Mouse (Mus musculus) MEL (cell line): ENCODE measurements at regions not wholly inside any gene's neighbourhood (a gene's known extent, or its start where the extent isn't known, plus 50 kb on each side); places are given as distances from the start of the nearest gene placed in this dataset.

Source experiments
- DNase-seq: peaks from one replicate; pipeline ENCODE4 v3.0.0; 2011; ENCODE audit warnings: low read depth, low spot score
- H3K27ac ChIP-seq: 2 replicates; pipeline ENCODE4 v1.5.1; 2012; ENCODE audit warnings: low read depth, mild to moderate bottlenecking, control low read depth, low read length, moderate library complexity; ENCODE audit not compliant: control insufficient read depth
- H3K27me3 ChIP-seq, 2 experiments: fragments of 150-350 bp in 1 of 2; sonication (generic) in 1 of 2; 2 replicates each; pipeline ENCODE4 v1.6.1; 2012; ENCODE audit warnings: low read length in 2 of 2, mild to moderate bottlenecking in 2 of 2, improper control_type of control experiment in 1 of 2, moderate library complexity in 1 of 2; ENCODE audit not compliant: insufficient read depth in 2 of 2, control insufficient read depth in 1 of 2
- H3K36me3 ChIP-seq, 2 experiments: 2 replicates each; pipeline ENCODE4 v1.6.1; 2012 to 2014; ENCODE audit warnings: low read length in 2 of 2, improper control_type of control experiment in 1 of 2, inconsistent platforms in 1 of 2, mild to moderate bottlenecking in 1 of 2; ENCODE audit not compliant: insufficient read depth in 2 of 2, control insufficient read depth in 1 of 2
- H3K4me1 ChIP-seq, 2 experiments: fragments of 150-350 bp in 1 of 2; sonication (generic) in 1 of 2; 2 replicates each; pipeline ENCODE4 v1.6.1; 2012; ENCODE audit warnings: low read length in 2 of 2, improper control_type of control experiment in 1 of 2, mild to moderate bottlenecking in 1 of 2; ENCODE audit not compliant: insufficient read depth in 2 of 2, control insufficient read depth in 1 of 2
- H3K4me3 ChIP-seq, 2 experiments: fragments of 150-350 bp in 1 of 2; sonication (generic) in 1 of 2; 2 replicates each; pipeline ENCODE4 v1.5.1; 2012; ENCODE audit warnings: low read depth in 2 of 2, low read length in 2 of 2, mild to moderate bottlenecking in 2 of 2, moderate library complexity in 2 of 2, control low read depth in 1 of 2, improper control_type of control experiment in 1 of 2; ENCODE audit not compliant: control insufficient read depth in 1 of 2, insufficient read depth in 1 of 2
- H3K79me2 ChIP-seq: 2 replicates; pipeline ENCODE4 v1.6.1; 2012; ENCODE audit warnings: mild to moderate bottlenecking, low read length, moderate library complexity; ENCODE audit not compliant: control insufficient read depth, poor library complexity, insufficient read depth
- H3K9ac ChIP-seq: 2 replicates; pipeline ENCODE4 v1.6.1; 2012; ENCODE audit warnings: low read depth, mild to moderate bottlenecking, control low read depth, low read length, moderate library complexity; ENCODE audit not compliant: control insufficient read depth, poor library complexity, severe bottlenecking
- H3K9me3 ChIP-seq: fragments of 150-350 bp; sonication (generic); replicated peaks from 2 replicates; pipeline ENCODE4 v1.6.1; 2012; ENCODE audit warnings: mild to moderate bottlenecking, low read length, improper control_type of control experiment, moderate library complexity; ENCODE audit not compliant: insufficient read depth
- BHLHE40 ChIP-seq: IDR thresholded peaks from 2 replicates; pipeline ENCODE4 v1.6.1; 2012; ENCODE audit warnings: low read depth, mild to moderate bottlenecking, inconsistent platforms, low read length, improper control_type of control experiment, borderline replicate concordance
- CHD2 ChIP-seq: IDR thresholded peaks from 2 replicates; pipeline ENCODE4 v1.6.1; 2011; ENCODE audit warnings: low read length, improper control_type of control experiment
- CTCF ChIP-seq, 3 experiments: IDR thresholded peaks in 2 of 3; conservative IDR thresholded peaks in 1 of 3; 2 replicates each; pipeline ENCODE4 v1.5.1; 2011 to 2012; ENCODE audit warnings: low read length in 3 of 3, low read depth in 2 of 3, mild to moderate bottlenecking in 2 of 3, improper control_type of control experiment in 1 of 3, inconsistent platforms in 1 of 3, mixed read lengths in 1 of 3, moderate library complexity in 1 of 3; ENCODE audit not compliant: control insufficient read depth in 1 of 3, insufficient read depth in 1 of 3, poor library complexity in 1 of 3, severe bottlenecking in 1 of 3
- E2F4 ChIP-seq: IDR thresholded peaks from 2 replicates; pipeline ENCODE4 v1.6.1; 2011; ENCODE audit warnings: low read depth, low read length, improper control_type of control experiment, borderline replicate concordance
- EP300 ChIP-seq, 2 experiments: IDR thresholded peaks; 2 replicates each; pipeline ENCODE4 v1.6.1; 2011; ENCODE audit warnings: improper control_type of control experiment in 2 of 2, low read length in 2 of 2, low read depth in 1 of 2, mild to moderate bottlenecking in 1 of 2
- GATA1 ChIP-seq: IDR thresholded peaks from 2 replicates; pipeline ENCODE4 v1.6.1; 2011; ENCODE audit warnings: low read depth, low read length, improper control_type of control experiment
- HCFC1 ChIP-seq: IDR thresholded peaks from 2 replicates; pipeline ENCODE4 v1.6.1; 2012; ENCODE audit warnings: low read depth, mild to moderate bottlenecking, inconsistent platforms, low read length, improper control_type of control experiment, moderate library complexity
- KAT2A ChIP-seq: conservative IDR thresholded peaks from 2 replicates; pipeline ENCODE4 v1.6.1; 2012; ENCODE audit warnings: low read depth, low read length, improper control_type of control experiment, inconsistent platforms
- MAFK ChIP-seq: IDR thresholded peaks from 2 replicates; pipeline ENCODE4 v1.6.1; 2011; ENCODE audit warnings: low read depth, mild to moderate bottlenecking, low read length, improper control_type of control experiment, borderline replicate concordance
- MAX ChIP-seq: IDR thresholded peaks from 2 replicates; pipeline ENCODE4 v1.6.1; 2011; ENCODE audit warnings: low read length, improper control_type of control experiment
- MEF2A ChIP-seq: IDR thresholded peaks from 2 replicates; pipeline ENCODE4 v1.6.1; 2014; ENCODE audit warnings: low read depth, mild to moderate bottlenecking, inconsistent platforms, low read length, improper control_type of control experiment; ENCODE audit not compliant: poor library complexity, insufficient replicate concordance, severe bottlenecking; ENCODE audit errors: extremely low read depth
- MXI1 ChIP-seq: IDR thresholded peaks from 2 replicates; pipeline ENCODE4 v1.6.1; 2011; ENCODE audit warnings: mild to moderate bottlenecking, low read depth, low read length, improper control_type of control experiment
- MYB ChIP-seq: IDR thresholded peaks from 2 replicates; pipeline ENCODE4 v1.6.1; 2011; ENCODE audit warnings: mild to moderate bottlenecking, low read depth, low read length, improper control_type of control experiment
- POLR2AphosphoS2 ChIP-seq: IDR thresholded peaks from 2 replicates; pipeline ENCODE4 v1.6.1; 2011; ENCODE audit warnings: low read length, improper control_type of control experiment
- POLR2AphosphoS5 ChIP-seq: IDR thresholded peaks from 2 replicates; pipeline ENCODE4 v1.6.1; 2012; ENCODE audit warnings: low read depth, borderline replicate concordance, mild to moderate bottlenecking, inconsistent platforms, low read length, moderate library complexity, mixed read lengths
- RAD21 ChIP-seq: IDR thresholded peaks from 2 replicates; pipeline ENCODE4 v1.6.1; 2011; ENCODE audit warnings: mild to moderate bottlenecking, low read depth, low read length, improper control_type of control experiment
- SMC3 ChIP-seq: IDR thresholded peaks from 2 replicates; pipeline ENCODE4 v1.6.1; 2011; ENCODE audit warnings: low read depth, low read length, improper control_type of control experiment
- TBP ChIP-seq: IDR thresholded peaks from 2 replicates; pipeline ENCODE4 v1.8.0; 2011; ENCODE audit warnings: low read depth, low read length, improper control_type of control experiment
- TCF12 ChIP-seq: IDR thresholded peaks from 2 replicates; pipeline ENCODE4 v1.6.1; 2014; ENCODE audit warnings: low read depth, mild to moderate bottlenecking, inconsistent platforms, low read length, improper control_type of control experiment, moderate library complexity
- UBTF ChIP-seq: IDR thresholded peaks from 2 replicates; pipeline ENCODE4 v1.6.1; 2012; ENCODE audit warnings: low read depth, mild to moderate bottlenecking, inconsistent platforms, low read length, improper control_type of control experiment, moderate library complexity, borderline replicate concordance; ENCODE audit not compliant: insufficient read depth
- USF1 ChIP-seq: IDR thresholded peaks from 2 replicates; pipeline ENCODE4 v1.6.1; 2014; ENCODE audit warnings: low read depth, mild to moderate bottlenecking, inconsistent platforms, low read length, improper control_type of control experiment, moderate library complexity
- ZC3H11A ChIP-seq: IDR thresholded peaks from 2 replicates; pipeline ENCODE4 v1.6.1; 2012; ENCODE audit warnings: low read depth, mild to moderate bottlenecking, inconsistent platforms, low read length, improper control_type of control experiment
- ZMIZ1 ChIP-seq: IDR thresholded peaks from 2 replicates; pipeline ENCODE4 v1.6.1; 2012; ENCODE audit warnings: low read depth, mild to moderate bottlenecking, inconsistent platforms, low read length, improper control_type of control experiment, moderate library complexity

- no peak for TF ChIP-seq MXI1
- TF ChIP-seq CHD2: no peak
- no peak for TF ChIP-seq TCF12
- TF ChIP-seq ZMIZ1: no peak
- TF ChIP-seq MEF2A: no peak
- TF ChIP-seq USF1: no peak
- no peak for TF ChIP-seq E2F4
- TF ChIP-seq CTCF (IDR thresholded peaks at IDR 0.05 in 2 of 3, conservative IDR thresholded peaks at IDR 0.05 in 1 of 3; ENCODE audit: control insufficient read depth in 1 of 3, insufficient read depth in 1 of 3, low read depth in 2 of 3, low read length in 3 of 3, poor library complexity in 1 of 3, severe bottlenecking in 1 of 3): peak; percentile 9 to 52 (median 51); a peak in 4 of 6 replicates
- TF ChIP-seq SMC3: peak; percentile 42
- TF ChIP-seq POLR2AphosphoS2: no peak
- no peak for TF ChIP-seq POLR2AphosphoS5
- no peak for TF ChIP-seq EP300 (IDR thresholded peaks at IDR 0.05; ENCODE audit: low read depth in 1 of 2, low read length in 2 of 2)
- TF ChIP-seq TBP: no peak
- TF ChIP-seq GATA1: no peak
- TF ChIP-seq HCFC1: no peak
- no peak for TF ChIP-seq MAFK
- TF ChIP-seq RAD21: peak; percentile 37
- no peak for TF ChIP-seq BHLHE40
- TF ChIP-seq MAX: no peak
- H3K9me3 ChIP-seq: no peaks in the 10 kb centered on the region
- DNase-seq: peak; percentile 24
- no peak overlapping the region for H3K27ac ChIP-seq
- no peak overlapping the region for H3K9ac ChIP-seq
- peaks cover 0 to 2% of the 10 kb centered on the region in 2 experiments; a peak in 1 of 4 replicates for H3K4me1 ChIP-seq
- H3K27me3 ChIP-seq: no peaks in the 10 kb centered on the region
- peaks cover 0 to 3% of the 10 kb centered on the region in 2 experiments; a peak in 2 of 4 replicates for H3K36me3 ChIP-seq
- no peak overlapping the region for H3K4me3 ChIP-seq
- no peaks in the 10 kb centered on the region for H3K79me2 ChIP-seq
Observed at GRCm38 (mm10) chr8:66589437-66589836, 77.9 kb downstream of the Tktl2 start.

GRCm38 (mm10) chr8:66607194-66607593 lies 80.7 kb downstream of the Npy5r start:
- DNase-seq: no peak
- Histone ChIP-seq H3K4me1 (no peaks in the 10 kb centered on the region), H3K27me3 (no peaks in the 10 kb centered on the region; a peak in 1 of 4 replicates), H3K36me3 (no peaks in the 10 kb centered on the region), H3K79me2 (no peaks in the 10 kb centered on the region), H3K9me3 (no peaks in the 10 kb centered on the region), H3K27ac (no peak overlapping the region), H3K9ac (no peak overlapping the region), H3K4me3 (no peak overlapping the region)
- TF ChIP-seq HCFC1: no peak
- no peak for TF ChIP-seq TCF12
- TF ChIP-seq UBTF: no peak
- TF ChIP-seq MYB: no peak
- TF ChIP-seq KAT2A: no peak
- no peak for TF ChIP-seq ZC3H11A
- TF ChIP-seq POLR2AphosphoS2: no peak
